Mouse (Mus musculus): ENCODE results near the gene Gucy2g. TPM values are rescaled to one million over a fixed set of nuclear protein-coding genes. Genes with fewer than 3 reads are reported as not detected.
"Not testable (repeated sequence)": the region's sequence is repeated elsewhere in the genome, so short reads cannot be mapped to it uniquely, and the experiment has no call there.

Gucy2g gene
- polyA plus RNA-seq, 1 experiment from 2014 or later = 0.06 TPM

- no peaks in the 10 kb centered on the region for H3K36me3 ChIP-seq (ENCODE audit: control insufficient read depth, insufficient read depth, low read length)
- H3K27ac ChIP-seq (ENCODE audit: low read depth, low read length) = no peak overlapping the region
- ATAC-seq = no peak
Measured at GRCm38 (mm10) chr19:55184442-55184841, 56.6 kb downstream of the Gucy2g start.

DNA sequence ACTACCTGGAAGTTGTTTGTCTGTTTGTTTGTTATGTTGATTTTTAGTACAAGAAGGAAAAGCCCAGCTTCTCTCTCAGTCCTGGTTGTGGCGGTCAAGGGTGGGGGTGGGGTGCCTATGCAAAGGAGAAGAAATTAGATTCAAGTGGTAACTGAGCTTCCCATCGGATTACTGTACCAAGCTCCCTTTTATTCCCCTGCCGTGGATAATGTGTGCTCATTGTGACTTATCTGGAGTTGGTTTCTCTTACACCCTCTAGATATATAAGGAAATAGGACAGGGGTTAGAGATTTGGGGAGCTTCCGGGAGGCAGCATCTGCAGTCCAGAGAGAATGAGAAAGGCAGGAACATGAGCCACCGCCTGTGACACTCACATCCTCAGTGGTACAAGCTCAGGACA, 60.6 kb downstream of the Gucy2g start, which contains the start of gene Tectb:
Tectb (plus strand) TSS at position 301 of the 400 bp plus-strand sequence.
- no peak within 1 kb of the TSS for H3K27ac ChIP-seq (ENCODE audit: low read depth, low read length)
- no peak within 1 kb of the TSS for H3K9ac ChIP-seq (ENCODE audit: low read depth, low read length)
- no peak within 1 kb of the TSS for H3K4me3 ChIP-seq (ENCODE audit: low read length)
- no peaks in the 10 kb centered on the region for H3K36me3 ChIP-seq (ENCODE audit: control insufficient read depth, insufficient read depth, low read length)
- no peak within 1 kb of the TSS for H3K4me2 ChIP-seq (ENCODE audit: low read length)
- H3K9me3 ChIP-seq (ENCODE audit: control insufficient read depth, low read length) = no peaks in the 10 kb centered on the region
- 76% methylated on average over 5 of the region's 5 CpGs for WGBS
- H3K27me3 ChIP-seq (replicated peaks; ENCODE audit: control insufficient read depth, insufficient read depth, low read length) = no peaks in the 10 kb centered on the region
- no peak for ATAC-seq
- H3K4me1 ChIP-seq (ENCODE audit: control insufficient read depth, insufficient read depth, low read depth, low read length) = no peaks in the 10 kb centered on the region

More at GRCm38 (mm10) chr19:55184442-55184841, 56.6 kb downstream of the Gucy2g start:
- WGBS = 53% methylated on average over 7 of the region's 7 CpGs
- H3K4me2 ChIP-seq (ENCODE audit: low read length) = no peak overlapping the region
- H3K4me3 ChIP-seq (ENCODE audit: low read length) = no peak overlapping the region
- no peaks in the 10 kb centered on the region for H3K4me1 ChIP-seq (ENCODE audit: control insufficient read depth, insufficient read depth, low read depth, low read length)
- H3K9ac ChIP-seq (ENCODE audit: low read depth, low read length) = no peak overlapping the region
- H3K27me3 ChIP-seq (replicated peaks; ENCODE audit: control insufficient read depth, insufficient read depth, low read length) = no peaks in the 10 kb centered on the region
- no peaks in the 10 kb centered on the region for H3K9me3 ChIP-seq (ENCODE audit: control insufficient read depth, low read length)

DNA sequence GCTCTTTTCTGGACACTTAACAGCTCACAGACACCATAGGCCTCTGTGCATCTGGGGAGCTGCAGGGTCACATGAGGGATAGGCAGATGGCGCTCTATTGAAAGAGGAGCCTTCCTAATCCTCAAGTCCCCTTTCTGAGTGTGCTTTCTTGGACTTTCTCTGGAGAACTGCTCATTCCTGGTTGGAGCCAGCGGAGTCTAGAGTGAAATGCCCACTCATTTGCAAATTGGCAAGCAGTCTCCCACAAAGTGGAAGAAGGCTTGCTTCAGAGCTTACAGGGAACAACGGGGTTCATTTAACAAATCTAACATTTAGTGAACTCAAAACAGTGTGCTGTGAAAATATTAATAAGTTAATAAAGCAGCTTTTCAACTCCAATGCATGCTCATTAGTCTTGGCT, 63.9 kb downstream of the Gucy2g start:
- WGBS = 86% methylated on average over 3 of the region's 3 CpGs
- Histone ChIP-seq H3K4me3 (ENCODE audit: low read length) (no peak overlapping the region), H3K27me3 (replicated peaks; ENCODE audit: control insufficient read depth, insufficient read depth, low read length) (no peaks in the 10 kb centered on the region), H3K9ac (ENCODE audit: low read depth, low read length) (no peak overlapping the region), H3K4me1 (ENCODE audit: control insufficient read depth, insufficient read depth, low read depth, low read length) (no peaks in the 10 kb centered on the region), H3K4me2 (ENCODE audit: low read length) (no peak overlapping the region), H3K36me3 (ENCODE audit: control insufficient read depth, insufficient read depth, low read length) (no peaks in the 10 kb centered on the region), H3K9me3 (ENCODE audit: control insufficient read depth, low read length) (no peaks in the 10 kb centered on the region), H3K27ac (ENCODE audit: low read depth, low read length) (no peak overlapping the region)
- no peak for ATAC-seq

DNA sequence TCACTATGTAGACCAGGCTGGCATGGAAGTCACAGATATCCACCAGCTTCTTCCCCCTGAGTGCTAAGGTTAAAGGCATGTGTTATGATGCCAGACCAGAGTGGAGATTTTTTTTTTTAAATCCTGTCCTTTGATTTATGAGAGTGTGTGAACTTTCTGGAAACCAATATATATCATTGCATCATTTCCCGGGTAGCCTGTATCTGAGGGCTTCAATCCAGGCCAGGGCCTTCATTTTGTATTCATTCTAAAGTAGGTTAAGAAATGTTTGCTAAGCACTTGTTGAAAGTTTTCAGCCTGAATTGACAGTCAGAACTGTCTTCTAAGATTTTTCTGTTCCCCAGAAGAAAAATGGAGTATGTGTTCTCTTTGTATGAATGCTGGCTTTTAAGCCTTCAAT, 69.5 kb downstream of the Gucy2g start:
- no peaks in the 10 kb centered on the region for H3K4me1 ChIP-seq (ENCODE audit: control insufficient read depth, insufficient read depth, low read depth, low read length)
- no peak overlapping the region for H3K4me3 ChIP-seq (ENCODE audit: low read length)
- no peaks in the 10 kb centered on the region for H3K36me3 ChIP-seq (ENCODE audit: control insufficient read depth, insufficient read depth, low read length)
- no peak overlapping the region for H3K9ac ChIP-seq (ENCODE audit: low read depth, low read length)
- no peak overlapping the region for H3K27ac ChIP-seq (ENCODE audit: low read depth, low read length)
- no peak overlapping the region for H3K4me2 ChIP-seq (ENCODE audit: low read length)
- no peak for ATAC-seq
- peaks cover 9% of the 10 kb centered on the region; the same call in 1 of the 2 replicates for H3K9me3 ChIP-seq (ENCODE audit: control insufficient read depth, low read length)
- no peaks in the 10 kb centered on the region for H3K27me3 ChIP-seq (replicated peaks; ENCODE audit: control insufficient read depth, insufficient read depth, low read length)
- 83% methylated on average over 1 of the region's 1 CpGs for WGBS

DNA sequence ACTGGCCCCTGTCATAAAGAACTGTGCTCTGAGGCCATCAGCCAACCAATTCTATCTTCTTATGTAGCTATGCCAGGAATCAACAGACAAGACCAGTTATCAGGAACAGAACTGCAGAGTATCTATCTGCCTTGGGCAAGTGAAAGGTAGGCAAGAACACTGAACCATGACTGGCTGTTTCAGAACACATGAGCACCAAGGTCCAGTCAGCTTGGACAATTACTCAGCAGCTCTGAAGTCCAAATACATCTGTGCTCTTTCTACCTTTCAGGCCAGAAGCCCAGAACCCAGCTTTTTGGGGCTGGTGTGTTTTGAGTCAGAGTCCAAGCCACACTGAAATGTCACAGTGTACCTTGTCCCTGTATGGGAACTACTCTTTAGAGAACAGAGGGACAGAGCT, 70.6 kb downstream of the Gucy2g start:
- Histone ChIP-seq H3K9me3 (ENCODE audit: control insufficient read depth, low read length) (peaks cover 9% of the 10 kb centered on the region; the same call in 1 of the 2 replicates), H3K9ac (ENCODE audit: low read depth, low read length) (no peak overlapping the region), H3K4me3 (ENCODE audit: low read length) (no peak overlapping the region), H3K27ac (ENCODE audit: low read depth, low read length) (no peak overlapping the region), H3K36me3 (ENCODE audit: control insufficient read depth, insufficient read depth, low read length) (no peaks in the 10 kb centered on the region), H3K27me3 (replicated peaks; ENCODE audit: control insufficient read depth, insufficient read depth, low read length) (no peaks in the 10 kb centered on the region), H3K4me1 (ENCODE audit: control insufficient read depth, insufficient read depth, low read depth, low read length) (no peaks in the 10 kb centered on the region), H3K4me2 (ENCODE audit: low read length) (no peak overlapping the region)
- ATAC-seq = no peak

GRCm38 (mm10) chr19:55169236-55169729, 71.8 kb downstream of the Gucy2g start:
- not testable (repeated sequence) for H3K4me2 ChIP-seq (ENCODE audit: low read length); H3K9me3 ChIP-seq (ENCODE audit: control insufficient read depth, low read length); H3K9ac ChIP-seq (ENCODE audit: low read depth, low read length); H3K4me1 ChIP-seq (ENCODE audit: control insufficient read depth, insufficient read depth, low read depth, low read length); H3K27ac ChIP-seq (ENCODE audit: low read depth, low read length); H3K36me3 ChIP-seq (ENCODE audit: control insufficient read depth, insufficient read depth, low read length); H3K27me3 ChIP-seq (replicated peaks; ENCODE audit: control insufficient read depth, insufficient read depth, low read length); H3K4me3 ChIP-seq (ENCODE audit: low read length); ATAC-seq
- 92% methylated on average over 8 of the region's 8 CpGs for WGBS

DNA sequence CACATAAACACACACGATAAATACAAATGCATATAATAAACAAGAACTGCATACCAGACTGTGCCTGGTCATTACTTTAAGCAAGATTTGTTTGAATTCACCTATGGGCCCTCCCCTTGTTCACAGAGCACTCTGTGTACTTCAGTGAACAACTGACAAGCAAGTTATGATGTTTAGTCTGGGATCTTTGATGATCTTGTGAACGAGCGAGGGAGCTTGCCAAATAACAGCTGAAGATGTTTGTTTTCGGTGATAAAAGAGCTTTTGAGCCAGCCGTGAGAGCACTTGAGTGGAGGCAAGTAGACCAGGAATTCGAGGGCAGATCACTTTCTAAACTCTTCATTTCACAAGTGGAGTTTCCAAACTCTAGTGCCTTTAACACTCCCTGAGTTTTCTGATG, 72.7 kb downstream of the Gucy2g start:
- Histone ChIP-seq H3K4me2 (ENCODE audit: low read length) (no peak overlapping the region), H3K9me3 (ENCODE audit: control insufficient read depth, low read length) (peaks cover 9% of the 10 kb centered on the region; the same call in 1 of the 2 replicates), H3K4me1 (ENCODE audit: control insufficient read depth, insufficient read depth, low read depth, low read length) (no peaks in the 10 kb centered on the region), H3K27me3 (replicated peaks; ENCODE audit: control insufficient read depth, insufficient read depth, low read length) (no peaks in the 10 kb centered on the region), H3K4me3 (ENCODE audit: low read length) (no peak overlapping the region), H3K36me3 (ENCODE audit: control insufficient read depth, insufficient read depth, low read length) (no peaks in the 10 kb centered on the region), H3K9ac (ENCODE audit: low read depth, low read length) (no peak overlapping the region), H3K27ac (ENCODE audit: low read depth, low read length) (no peak overlapping the region)
- WGBS = 82% methylated on average over 6 of the region's 6 CpGs
- ATAC-seq = no peak

DNA sequence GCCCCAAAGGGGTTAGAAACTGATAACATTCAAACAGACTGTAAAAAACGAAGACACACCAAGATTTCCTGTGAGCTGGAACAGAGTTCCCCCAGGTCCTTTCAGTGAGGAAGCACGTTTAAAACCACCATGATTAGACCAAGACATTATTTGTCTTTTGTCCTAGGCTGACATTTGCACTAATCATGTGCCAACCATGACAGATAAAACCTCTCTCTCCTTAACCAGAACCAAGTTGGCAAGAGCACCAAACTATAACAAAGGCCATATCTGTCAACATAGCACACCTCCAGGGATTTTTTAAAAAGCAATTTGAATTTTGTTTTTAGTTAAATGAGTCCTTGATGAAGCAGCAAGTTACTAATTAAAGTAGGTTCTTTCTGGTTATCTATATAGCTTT, 73.3 kb downstream of the Gucy2g start:
- no peak for ATAC-seq
- H3K9me3 ChIP-seq (ENCODE audit: control insufficient read depth, low read length) = peaks cover 9% of the 10 kb centered on the region; the same call in 1 of the 2 replicates
- no peak overlapping the region for H3K27ac ChIP-seq (ENCODE audit: low read depth, low read length)
- H3K36me3 ChIP-seq (ENCODE audit: control insufficient read depth, insufficient read depth, low read length) = no peaks in the 10 kb centered on the region
- no peak overlapping the region for H3K4me3 ChIP-seq (ENCODE audit: low read length)
- no peak overlapping the region for H3K4me2 ChIP-seq (ENCODE audit: low read length)
- no peak overlapping the region for H3K9ac ChIP-seq (ENCODE audit: low read depth, low read length)
- 68% methylated on average over 2 of the region's 2 CpGs for WGBS
- H3K4me1 ChIP-seq (ENCODE audit: control insufficient read depth, insufficient read depth, low read depth, low read length) = no peaks in the 10 kb centered on the region
- H3K27me3 ChIP-seq (replicated peaks; ENCODE audit: control insufficient read depth, insufficient read depth, low read length) = no peaks in the 10 kb centered on the region

DNA sequence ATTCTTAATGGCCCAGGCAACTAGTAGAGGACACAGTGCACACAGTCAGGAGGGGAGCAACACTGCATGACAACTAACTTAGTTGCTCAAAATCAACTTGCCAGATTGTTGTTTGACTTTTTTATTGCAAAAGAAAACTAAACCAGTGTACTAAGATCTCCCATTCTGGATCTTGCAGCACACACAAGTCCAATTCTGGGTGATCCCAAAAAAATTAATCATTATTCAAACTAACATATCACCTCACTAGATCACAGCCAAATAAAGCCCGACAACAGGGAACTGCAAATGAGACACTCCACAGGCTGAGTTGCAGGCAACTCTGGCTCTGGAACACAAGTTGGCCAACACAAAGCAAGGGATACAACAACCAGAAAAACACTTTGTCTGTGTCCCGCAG, 74.3 kb downstream of the Gucy2g start:
- Histone ChIP-seq H3K4me1 (ENCODE audit: control insufficient read depth, insufficient read depth, low read depth, low read length) (no peaks in the 10 kb centered on the region), H3K9ac (ENCODE audit: low read depth, low read length) (no peak overlapping the region), H3K4me3 (ENCODE audit: low read length) (no peak overlapping the region), H3K9me3 (ENCODE audit: control insufficient read depth, low read length) (peaks cover 9% of the 10 kb centered on the region; the same call in 1 of the 2 replicates), H3K36me3 (ENCODE audit: control insufficient read depth, insufficient read depth, low read length) (no peaks in the 10 kb centered on the region), H3K27ac (ENCODE audit: low read depth, low read length) (no peak overlapping the region), H3K27me3 (replicated peaks; ENCODE audit: control insufficient read depth, insufficient read depth, low read length) (no peaks in the 10 kb centered on the region), H3K4me2 (ENCODE audit: low read length) (no peak overlapping the region)
- ATAC-seq = no peak
- 92% methylated on average over 2 of the region's 2 CpGs for WGBS

DNA sequence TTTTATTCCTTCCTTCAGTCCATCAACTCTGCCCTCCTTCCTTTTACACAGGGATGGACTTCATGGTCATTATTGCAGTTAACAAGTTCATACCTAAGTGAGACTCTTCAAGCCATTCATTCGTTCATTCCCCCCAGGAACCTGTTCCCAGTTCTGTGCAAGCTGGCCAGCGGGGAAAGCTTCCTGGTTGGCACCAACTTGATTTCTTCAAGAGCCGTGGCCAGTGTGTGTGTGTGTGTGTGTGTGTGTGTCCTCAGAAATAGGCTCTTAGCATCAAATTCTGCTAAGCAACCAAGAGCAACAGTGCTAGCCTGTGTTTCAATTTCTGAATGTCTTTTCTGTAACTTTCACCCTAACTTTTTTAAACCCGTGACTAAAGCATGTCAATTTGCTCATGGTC, 75.1 kb downstream of the Gucy2g start:
- 83% methylated on average over 4 of the region's 4 CpGs for WGBS
- Histone ChIP-seq H3K4me2 (ENCODE audit: low read length) (no peak overlapping the region), H3K4me3 (ENCODE audit: low read length) (no peak overlapping the region), H3K36me3 (ENCODE audit: control insufficient read depth, insufficient read depth, low read length) (no peaks in the 10 kb centered on the region), H3K27ac (ENCODE audit: low read depth, low read length) (no peak overlapping the region), H3K9ac (ENCODE audit: low read depth, low read length) (no peak overlapping the region), H3K4me1 (ENCODE audit: control insufficient read depth, insufficient read depth, low read depth, low read length) (no peaks in the 10 kb centered on the region), H3K27me3 (replicated peaks; ENCODE audit: control insufficient read depth, insufficient read depth, low read length) (no peaks in the 10 kb centered on the region), H3K9me3 (ENCODE audit: control insufficient read depth, low read length) (peaks cover 9% of the 10 kb centered on the region; the same call in 1 of the 2 replicates)
- ATAC-seq = no peak
